Mouse (Mus musculus): ENCODE results near the gene Elavl4. TPM values are rescaled to one million over a fixed set of nuclear protein-coding genes. Genes with fewer than 3 reads are reported as not detected.

Gene Elavl4
- polyA plus RNA-seq, 1 experiment = 69.5 TPM

GRCm38 (mm10) chr4:110157515-110158159, 194.1 kb downstream of the Elavl4 start:
- WGBS = 51% methylated on average over 3 of the region's 3 CpGs
- TF ChIP-seq CTCF (IDR thresholded peaks at IDR 0.05; ENCODE audit: borderline replicate concordance, insufficient read depth, low read depth, low read length) = no peak
- TF ChIP-seq POLR2A (IDR thresholded peaks at IDR 0.05; ENCODE audit: borderline replicate concordance, insufficient read depth, low read length) = no peak
- Histone ChIP-seq H3K27me3 (ENCODE audit: control insufficient read depth, insufficient read depth, low read length) (no peaks in the 10 kb centered on the region), H3K27ac (ENCODE audit: insufficient read depth, low read length) (no peak overlapping the region), H3K4me1 (ENCODE audit: control insufficient read depth, insufficient read depth, low read length) (no peaks in the 10 kb centered on the region), H3K4me3 (replicated peaks; ENCODE audit: insufficient read depth, low read depth, low read length) (no peak overlapping the region)
- no peak for DNase-seq

GRCm38 (mm10) chr4:110155954-110156353, 195.8 kb downstream of the Elavl4 start:
- no peaks in the 10 kb centered on the region for H3K27me3 ChIP-seq (ENCODE audit: control insufficient read depth, insufficient read depth, low read length)
- H3K4me3 ChIP-seq (replicated peaks; ENCODE audit: insufficient read depth, low read depth, low read length) = no peak overlapping the region
- no peak for TF ChIP-seq CTCF (IDR thresholded peaks at IDR 0.05; ENCODE audit: borderline replicate concordance, insufficient read depth, low read depth, low read length)
- no peak for TF ChIP-seq POLR2A (IDR thresholded peaks at IDR 0.05; ENCODE audit: borderline replicate concordance, insufficient read depth, low read length)
- 62% methylated on average over 2 of the region's 2 CpGs for WGBS
- no peak for DNase-seq
- H3K27ac ChIP-seq (ENCODE audit: insufficient read depth, low read length) = no peak overlapping the region
- H3K4me1 ChIP-seq (ENCODE audit: control insufficient read depth, insufficient read depth, low read length) = no peaks in the 10 kb centered on the region

Other genes with a start within 250 kb of the Elavl4 start
- gene Agbl4, start 45.8 kb upstream of the Elavl4 start, polyA plus RNA-seq (2012; rRNA removed) = 3.7 and 4.8 TPM in 2 replicates

All from cerebellum, adult 2 months (tissue).